Mouse (Mus musculus): ENCODE data around the gene Arrdc5.
"Not testable (repeated sequence)": the region's sequence is repeated elsewhere in the genome, so short reads cannot be mapped to it uniquely, and the experiment has no call there.

DNA sequence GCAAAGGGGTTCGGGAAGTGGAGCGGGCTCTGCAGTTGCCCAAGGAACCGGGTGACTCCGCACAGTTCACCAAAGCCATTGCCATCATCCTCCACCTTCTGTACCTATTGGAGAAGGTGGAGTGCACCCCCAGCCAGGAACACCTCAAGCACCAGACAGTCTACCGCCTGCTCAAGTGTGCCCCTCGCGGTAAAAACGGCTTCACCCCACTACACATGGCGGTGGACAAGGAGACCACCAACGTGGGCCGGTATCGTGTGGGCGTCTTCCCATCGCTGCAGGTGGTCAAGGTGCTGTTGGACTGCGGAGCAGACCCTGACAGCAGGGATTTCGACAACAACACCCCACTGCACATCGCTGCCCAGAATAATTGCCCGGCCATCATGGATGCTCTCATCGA, 41.8 kb downstream of the Arrdc5 start:
- TF ChIP-seq CTCF (IDR thresholded peaks at IDR 0.05; ENCODE audit: extremely low read depth, insufficient read depth, insufficient read length, insufficient replicate concordance); POLR2A (IDR thresholded peaks at IDR 0.05; ENCODE audit: low read depth, low read length): not testable (repeated sequence)

Measured in spleen, adult 2 months (tissue).